Mouse (Mus musculus) forebrain, embryonic 14.5 days (tissue): ENCODE measurements around the gene Pcnx2. TPM values are rescaled to one million over a fixed set of nuclear protein-coding genes. Genes with fewer than 3 reads are reported as not detected.
A peak's percentile ranks its signal among the peaks of the same experiment; 100 is the strongest.

Experiments
- ATAC-seq: fragments of 200-750 bp; cut with Nextera tagmentation; 2 replicates; pipeline ENCODE4 v1.8.0; 2017; ENCODE audit warnings: mild to moderate bottlenecking, moderate library complexity
- DNase-seq: peaks from one replicate; pipeline ENCODE4 v3.0.0-alpha.2; 2015; ENCODE audit warnings: low spot score
- H3K27ac ChIP-seq: fragments of 300-500 bp; sonication (generic); 2 replicates; pipeline ENCODE4 v1.5.1; 2014; ENCODE audit warnings: low read depth, mild to moderate bottlenecking, control low read depth, low read length, moderate library complexity
- H3K27me3 ChIP-seq: fragments of 300-500 bp; sonication (generic); replicated peaks from 2 replicates; pipeline ENCODE4 v1.6.1; 2014; ENCODE audit warnings: low read length, control low read depth, mixed read lengths; ENCODE audit not compliant: control insufficient read depth, insufficient read depth
- H3K36me3 ChIP-seq: fragments of 300-500 bp; sonication (generic); 2 replicates; pipeline ENCODE4 v1.6.1; 2014; ENCODE audit warnings: low read length, control low read depth; ENCODE audit not compliant: control insufficient read depth, insufficient read depth
- H3K4me1 ChIP-seq: fragments of 300-500 bp; sonication (generic); 2 replicates; pipeline ENCODE4 v1.6.1; 2014; ENCODE audit warnings: antibody characterized with exemption, low read length, control low read depth; ENCODE audit not compliant: control insufficient read depth, insufficient read depth
- H3K4me2 ChIP-seq: fragments of 300-500 bp; sonication (generic); 2 replicates; pipeline ENCODE4 v1.6.1; 2014; ENCODE audit warnings: mild to moderate bottlenecking, control low read depth, low read length
- H3K4me3 ChIP-seq: fragments of 300-500 bp; sonication (generic); 2 replicates; pipeline ENCODE4 v1.5.1; 2014; ENCODE audit warnings: low read depth, low read length, control low read depth
- H3K9ac ChIP-seq: fragments of 300-500 bp; sonication (generic); 2 replicates; pipeline ENCODE4 v1.6.1; 2014; ENCODE audit warnings: mild to moderate bottlenecking, low read length, control low read depth, moderate library complexity
- H3K9me3 ChIP-seq: fragments of 300-500 bp; sonication (generic); replicated peaks from 2 replicates; pipeline ENCODE4 v1.6.1; 2016; ENCODE audit warnings: low read length, control low read depth, mixed read lengths; ENCODE audit not compliant: control insufficient read depth
- WGBS: fragments of 180-500 bp; shearing (Covaris S2); extraction: QIAGEN DNeasy Blood & Tissue Kit; methylation state at CpG from one replicate; pipeline ENCODE4 v1.1.7; 2014; 5-methylcytosine and 5-hydroxymethylcytosine counted together
- polyA plus RNA-seq: library from polyadenylated mRNA; unstranded; fragments of >200 nt; fragmentation: Nextera tagmentation; extraction: Ambion mirVana; gene quantifications from 2 replicates; pipeline ENCODE4 v1.2.1, GENCODE M21; 2014

Gene Pcnx2
- 2.6 and 3.5 TPM in 2 replicates for polyA plus RNA-seq

- Histone ChIP-seq H3K4me3 (peak within 1 kb of the TSS; percentile 52), H3K36me3 (no peaks in the 10 kb centered on the region), H3K9ac (peak within 1 kb of the TSS; percentile 70), H3K4me1 (peaks cover 6% of the 10 kb centered on the region), H3K27ac (peak within 1 kb of the TSS; percentile 48; the same call in 1 of the 2 replicates), H3K27me3 (no peaks in the 10 kb centered on the region), H3K4me2 (peak within 1 kb of the TSS; percentile 78), H3K9me3 (no peaks in the 10 kb centered on the region)
- WGBS, result 4% methylated on average over 44 of the region's 44 CpGs
- DNase-seq (peak; percentile 86), ATAC-seq (peak; percentile 90)
Measured at GRCm38 (mm10) chr8:125897868-125898788, at the start of gene Pcnx2. TSS of gene Pcnx2 (minus strand) at chr8:125898317.

- Histone ChIP-seq H3K4me3 (no peak overlapping the region), H3K36me3 (no peaks in the 10 kb centered on the region), H3K9ac (no peak overlapping the region), H3K4me1 (no peaks in the 10 kb centered on the region), H3K9me3 (no peaks in the 10 kb centered on the region), H3K4me2 (no peak overlapping the region), H3K27ac (no peak overlapping the region), H3K27me3 (no peaks in the 10 kb centered on the region)
- 80% methylated on average over 4 of the region's 4 CpGs for WGBS
- no peak for ATAC-seq
- no peak for DNase-seq
Measured at GRCm38 (mm10) chr8:125944511-125944910, 46.4 kb upstream of the Pcnx2 start.

GRCm38 (mm10) chr8:125935649-125936048 lies 37.5 kb upstream of the Pcnx2 start:
- DNase-seq, result peak; percentile 76
- H3K4me3 ChIP-seq, result no peak overlapping the region
- ATAC-seq, result no peak

DNA sequence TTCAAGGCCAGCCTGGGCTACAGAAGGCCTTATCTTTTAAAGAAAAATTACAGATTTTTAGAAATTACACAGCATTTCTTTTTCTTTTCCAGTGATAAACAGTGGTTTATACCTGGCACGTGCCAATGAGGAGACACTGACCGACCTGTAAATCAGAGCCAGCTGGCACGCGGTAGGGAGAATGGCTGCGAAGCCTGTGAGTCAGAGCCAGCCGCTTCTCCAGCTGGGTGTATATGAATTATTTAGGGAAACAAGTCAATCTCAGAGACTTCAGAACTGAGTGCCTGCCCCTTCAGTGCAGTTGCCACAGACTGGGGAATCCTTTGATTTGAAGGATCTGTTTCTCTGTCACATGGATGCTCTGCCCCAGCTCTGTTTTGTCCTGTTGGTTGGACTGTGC lies 33.7 kb upstream of the Pcnx2 start:
- Histone ChIP-seq H3K4me3 (no peak overlapping the region), H3K36me3 (no peaks in the 10 kb centered on the region), H3K27ac (no peak overlapping the region), H3K27me3 (no peaks in the 10 kb centered on the region), H3K4me1 (no peaks in the 10 kb centered on the region), H3K4me2 (no peak overlapping the region), H3K9me3 (no peaks in the 10 kb centered on the region), H3K9ac (no peak overlapping the region)
- no peak for DNase-seq
- ATAC-seq, result no peak
- 92% methylated on average over 6 of the region's 6 CpGs for WGBS

More at GRCm38 (mm10) chr8:125935649-125936048, 37.5 kb upstream of the Pcnx2 start:
- WGBS, result 50% methylated on average over 9 of the region's 9 CpGs
- H3K9ac ChIP-seq, result no peak overlapping the region
- no peaks in the 10 kb centered on the region for H3K9me3 ChIP-seq
- no peak overlapping the region for H3K27ac ChIP-seq
- no peaks in the 10 kb centered on the region for H3K36me3 ChIP-seq
- no peaks in the 10 kb centered on the region for H3K27me3 ChIP-seq
- no peaks in the 10 kb centered on the region for H3K4me1 ChIP-seq
- H3K4me2 ChIP-seq, result no peak overlapping the region

GRCm38 (mm10) chr8:125930276-125931046 lies 32.3 kb upstream of the Pcnx2 start:
- H3K4me3 ChIP-seq, result no peak overlapping the region
- no peak overlapping the region for H3K4me2 ChIP-seq
- no peak overlapping the region for H3K27ac ChIP-seq
- no peaks in the 10 kb centered on the region for H3K27me3 ChIP-seq
- no peaks in the 10 kb centered on the region for H3K4me1 ChIP-seq
- no peaks in the 10 kb centered on the region for H3K36me3 ChIP-seq
- no peaks in the 10 kb centered on the region for H3K9me3 ChIP-seq
- no peak for ATAC-seq
- 86% methylated on average over 11 of the region's 11 CpGs for WGBS
- H3K9ac ChIP-seq, result no peak overlapping the region
- DNase-seq, result no peak

DNA sequence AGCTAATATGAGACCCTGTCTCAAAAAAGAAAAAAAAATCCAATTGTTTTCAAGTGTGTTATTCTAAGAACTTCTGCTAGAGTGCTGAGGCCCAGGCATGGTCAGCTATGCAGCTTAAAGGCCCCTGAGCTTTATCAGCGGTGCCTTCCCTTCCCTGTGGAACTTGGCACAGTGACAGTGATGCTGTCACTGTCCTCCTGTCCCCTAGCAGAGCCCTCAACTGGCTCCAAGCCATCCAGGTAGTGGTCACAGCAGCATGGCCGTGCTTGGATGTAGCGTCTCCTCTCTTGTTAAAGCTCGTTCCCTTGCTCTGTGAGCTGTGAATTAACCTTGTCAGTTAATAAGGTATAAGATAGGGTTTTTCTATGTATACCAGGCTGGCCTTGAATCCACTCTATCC lies 28.5 kb upstream of the Pcnx2 start:
- H3K27ac ChIP-seq, result no peak overlapping the region
- DNase-seq, result no peak
- ATAC-seq, result no peak
- H3K4me3 ChIP-seq, result no peak overlapping the region
- H3K4me2 ChIP-seq, result no peak overlapping the region
- H3K36me3 ChIP-seq, result no peaks in the 10 kb centered on the region
- WGBS, result 77% methylated on average over 4 of the region's 4 CpGs
- no peaks in the 10 kb centered on the region for H3K9me3 ChIP-seq
- no peaks in the 10 kb centered on the region for H3K4me1 ChIP-seq
- H3K27me3 ChIP-seq, result no peaks in the 10 kb centered on the region
- no peak overlapping the region for H3K9ac ChIP-seq

DNA sequence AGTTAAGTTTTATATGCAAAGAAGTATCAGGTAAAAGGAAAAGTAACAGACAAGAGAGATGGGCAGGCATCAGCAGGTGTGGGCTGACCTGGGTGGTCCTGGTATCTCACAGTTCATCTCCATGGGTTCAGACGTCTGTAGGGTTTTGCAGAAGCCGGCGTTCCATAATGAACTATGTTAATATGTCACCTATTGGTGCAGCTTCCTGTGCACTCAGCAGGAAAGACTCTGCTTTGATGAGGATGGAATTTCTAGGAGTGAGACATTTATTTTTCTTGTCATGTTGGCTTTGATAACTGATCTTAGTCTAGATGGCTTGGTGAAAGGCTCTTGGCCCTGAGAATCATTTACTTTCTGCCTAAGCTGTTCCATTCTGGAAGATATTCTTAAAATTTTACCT lies 24.2 kb upstream of the Pcnx2 start:
- H3K4me2 ChIP-seq, result no peak overlapping the region
- 87% methylated on average over 3 of the region's 3 CpGs for WGBS
- H3K9me3 ChIP-seq, result no peaks in the 10 kb centered on the region
- H3K9ac ChIP-seq, result no peak overlapping the region
- no peaks in the 10 kb centered on the region for H3K27me3 ChIP-seq
- no peak for DNase-seq
- no peak overlapping the region for H3K4me3 ChIP-seq
- no peaks in the 10 kb centered on the region for H3K36me3 ChIP-seq
- no peak for ATAC-seq
- no peak overlapping the region for H3K27ac ChIP-seq
- H3K4me1 ChIP-seq, result no peaks in the 10 kb centered on the region

DNA sequence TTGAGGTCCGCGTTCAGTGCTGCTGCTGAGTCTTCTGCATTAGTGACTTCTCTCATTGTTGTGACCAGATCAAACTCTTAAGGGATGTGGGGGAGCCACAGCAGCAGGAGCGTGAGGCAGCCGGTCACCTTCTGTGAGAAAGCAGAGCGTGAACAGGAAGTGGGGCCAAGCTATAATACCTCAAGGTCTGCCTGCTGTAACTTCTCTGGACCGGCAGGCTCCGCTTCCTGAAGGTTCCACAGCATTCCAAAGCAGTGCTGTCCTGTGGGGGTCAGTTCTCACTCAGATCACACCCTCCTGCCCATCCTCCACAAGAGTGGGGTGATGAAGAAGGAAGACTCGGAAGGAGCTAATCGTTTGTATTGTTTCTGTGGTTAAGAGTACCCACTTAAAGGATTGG lies 22.6 kb upstream of the Pcnx2 start:
- ATAC-seq, result peak; percentile 32; the same call in 1 of the 2 replicates
- Histone ChIP-seq H3K9me3 (no peaks in the 10 kb centered on the region), H3K4me2 (no peak overlapping the region), H3K4me1 (no peaks in the 10 kb centered on the region), H3K4me3 (no peak overlapping the region), H3K27me3 (no peaks in the 10 kb centered on the region), H3K9ac (no peak overlapping the region), H3K36me3 (no peaks in the 10 kb centered on the region), H3K27ac (no peak overlapping the region)
- no peak for DNase-seq
- 84% methylated on average over 9 of the region's 9 CpGs for WGBS
